Mouse (Mus musculus): ENCODE measurements around the gene Gm10436.
"Not testable (repeated sequence)": the region's sequence is repeated elsewhere in the genome, so short reads cannot be mapped to it uniquely, and the experiment has no call there.

Gene Gm10436

DNA sequence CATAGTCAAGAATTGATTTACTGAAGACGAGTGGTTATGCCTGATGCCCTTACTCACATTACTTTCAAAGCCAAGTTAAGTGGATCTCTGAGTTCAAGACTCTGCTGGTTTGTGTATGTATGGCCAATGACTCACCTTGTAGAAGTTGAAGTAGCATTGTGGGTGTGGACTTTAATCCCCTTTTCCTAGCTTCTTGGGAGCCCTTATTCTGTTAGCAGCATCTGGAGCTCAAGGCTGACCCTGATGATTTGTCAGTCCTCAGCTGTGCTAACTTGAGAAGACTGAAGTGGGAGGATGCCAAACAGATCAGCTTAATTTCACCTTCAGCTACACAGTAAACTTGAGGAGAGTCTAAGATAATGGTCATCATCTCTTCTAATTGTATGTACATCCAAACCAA is at the start of gene Gm10436:
Gene Gm10436, minus strand, starts transcription at position 101 of the 400 bp plus-strand sequence.
- DNase-seq (ENCODE audit: low spot score in 2 of 2) = not testable (repeated sequence)

DNA sequence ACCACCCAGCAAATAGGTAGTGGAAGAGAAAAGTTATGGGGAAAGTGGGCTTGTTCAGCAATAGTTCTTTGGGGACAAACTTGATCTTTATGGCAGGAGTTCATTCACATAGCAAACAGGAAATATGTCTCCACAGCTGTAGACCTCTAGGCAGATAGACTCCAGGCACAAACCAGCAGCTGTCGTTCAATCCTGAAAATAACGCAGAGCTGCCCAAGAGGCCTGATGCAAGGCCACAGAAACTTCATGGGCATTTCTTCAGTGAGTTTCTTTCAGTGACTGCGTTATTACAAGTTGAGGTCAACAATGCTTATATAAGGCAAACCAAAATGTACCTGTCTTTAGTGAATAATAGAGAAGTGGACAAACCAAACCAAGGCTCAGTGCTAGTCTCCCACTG is 37.5 kb upstream of the Gm10436 start:
- no peak for DNase-seq (ENCODE audit: low spot score in 2 of 2)

DNA sequence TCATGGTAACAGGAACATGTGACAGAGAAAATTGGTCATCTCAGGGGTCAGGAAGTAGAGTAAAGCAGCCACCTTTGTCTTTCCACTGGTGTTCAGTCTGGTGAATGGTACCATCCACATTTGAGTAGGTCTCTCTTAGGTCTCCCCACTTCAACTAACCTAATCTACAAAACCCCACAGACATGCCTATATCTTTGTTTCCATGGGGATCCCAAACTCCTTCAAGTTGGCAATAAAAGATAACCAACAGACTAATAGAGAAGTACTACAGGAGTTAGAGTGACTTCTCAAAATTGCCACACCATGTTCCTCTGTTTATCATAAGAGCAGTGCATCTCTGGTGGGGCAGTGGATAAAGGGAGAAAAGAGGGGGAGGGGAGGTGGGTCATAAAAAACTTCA is 36.2 kb upstream of the Gm10436 start:
- DNase-seq (ENCODE audit: low spot score in 2 of 2) = not testable (repeated sequence)

DNA sequence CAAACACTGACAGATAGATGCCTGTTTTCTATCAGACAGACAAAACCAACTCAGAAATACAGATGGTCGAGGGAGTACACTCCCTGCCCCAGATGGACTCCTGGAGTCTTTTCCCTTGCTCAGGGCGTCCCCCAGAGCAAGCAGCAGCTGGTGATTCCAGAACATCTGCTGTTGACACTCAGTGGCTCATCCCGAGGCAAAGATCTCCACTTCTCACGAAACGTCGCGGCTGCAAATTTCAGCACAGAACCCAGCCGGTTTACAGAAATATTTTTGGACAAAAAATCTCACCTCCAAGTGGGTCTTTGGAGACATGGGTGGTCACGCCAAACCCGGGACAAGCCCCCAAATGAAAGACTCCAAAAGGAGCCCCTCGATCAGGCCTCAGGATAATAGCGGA is 32.7 kb upstream of the Gm10436 start:
- DNase-seq (ENCODE audit: low spot score in 2 of 2) = no peak

DNA sequence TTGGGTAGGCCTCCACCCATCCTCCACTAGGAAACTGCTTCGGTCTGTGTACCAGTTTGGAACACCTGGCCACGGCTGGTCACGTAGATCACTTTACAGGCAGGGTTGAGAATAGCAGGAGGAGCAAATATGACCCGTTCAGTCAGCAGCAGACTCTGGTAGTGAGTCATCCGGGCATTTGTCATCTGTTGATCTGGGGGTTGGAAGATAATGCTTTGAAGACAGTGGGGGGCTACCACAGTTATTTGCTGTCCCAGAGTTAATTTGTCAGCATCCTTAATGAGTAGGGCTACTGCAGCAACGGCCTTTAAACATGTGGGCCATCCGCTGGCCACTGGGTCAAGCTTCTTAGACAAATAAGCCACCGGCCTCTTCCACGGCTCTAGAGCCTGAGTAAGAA is 29.6 kb upstream of the Gm10436 start:
- not testable (repeated sequence) for DNase-seq (ENCODE audit: low spot score in 2 of 2)

DNA sequence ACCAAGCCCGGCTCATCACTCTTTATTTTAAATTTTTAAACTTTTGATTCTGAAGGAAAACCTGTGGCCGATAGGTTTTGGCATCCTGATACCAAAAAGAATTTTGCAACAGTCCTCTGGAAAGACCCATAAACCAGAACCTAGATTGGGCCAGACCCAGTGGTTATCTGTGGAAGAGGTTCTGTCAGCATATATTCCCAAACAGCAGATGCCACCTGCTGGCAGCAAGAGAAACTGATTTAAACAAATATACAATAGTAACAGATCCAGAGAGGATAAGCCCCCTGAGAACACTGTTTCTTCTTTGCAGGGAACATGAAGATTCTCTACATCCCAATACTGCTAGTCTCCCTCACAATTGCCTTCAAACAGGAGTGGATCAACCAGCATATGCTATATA is 20.9 kb upstream of the Gm10436 start:
- DNase-seq (ENCODE audit: low spot score in 2 of 2) = no peak

Measured in frontal cortex, postnatal 14 days (tissue).